Mouse (Mus musculus) thymus, postnatal 4 days (tissue): ENCODE measurements around the gene Col5a2.
A peak's percentile ranks its signal among the peaks of the same experiment; 100 is the strongest.
"Not testable (repeated sequence)": the region's sequence is repeated elsewhere in the genome, so short reads cannot be mapped to it uniquely, and the experiment has no call there.

Experiments used
- DNase-seq: peaks from one replicate; pipeline ENCODE4 v3.0.0; 2021

The Col5a2 gene

GRCm38 (mm10) chr1:45502865-45503332, at the start of gene Col5a2:
Col5a2 (minus strand) TSS chr1:45503282.
- no peak for DNase-seq

GRCm38 (mm10) chr1:45550531-45550930, 47.4 kb upstream of the Col5a2 start:
- no peak for DNase-seq

DNA sequence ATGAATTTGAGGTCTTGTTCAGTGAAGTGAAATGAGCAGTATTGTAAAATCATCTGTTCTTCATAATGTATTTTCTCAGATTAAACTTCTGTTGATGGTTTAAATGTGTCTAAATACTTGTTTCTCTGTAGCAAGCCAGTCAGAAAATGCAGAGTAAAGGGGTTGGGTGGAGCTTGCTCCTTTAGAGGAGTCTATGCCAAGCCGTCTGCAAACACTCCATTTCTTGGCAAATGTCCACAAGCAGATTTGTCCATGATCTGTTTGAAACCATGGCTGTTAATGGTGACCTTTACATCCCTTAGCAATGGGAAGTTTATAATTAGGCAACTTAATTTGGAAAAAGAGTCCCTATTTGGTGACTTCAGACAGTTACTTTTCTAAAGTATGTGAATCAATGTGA, 38.8 kb upstream of the Col5a2 start:
- DNase-seq = no peak

DNA sequence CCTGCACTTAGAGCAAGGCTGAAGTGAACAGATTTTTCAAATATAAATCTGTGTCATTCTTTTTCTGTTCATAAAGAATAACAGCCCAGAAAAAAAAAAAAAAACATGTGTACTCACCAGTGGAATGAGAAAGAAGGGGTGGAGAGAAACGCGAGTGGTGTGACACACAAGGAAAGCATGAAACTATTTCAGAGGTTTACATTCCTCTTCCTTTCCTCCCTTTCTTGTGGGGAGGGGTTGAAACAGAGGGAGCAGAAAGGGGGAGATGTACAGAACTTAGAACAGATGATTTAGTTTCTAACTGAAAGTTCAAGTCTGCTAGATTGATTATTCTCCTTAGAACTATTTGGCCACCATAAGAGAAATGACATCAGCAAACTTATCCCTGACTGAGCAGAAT, 38.1 kb upstream of the Col5a2 start:
- no peak for DNase-seq

GRCm38 (mm10) chr1:45531486-45531885, 28.4 kb upstream of the Col5a2 start:
- DNase-seq = no peak

GRCm38 (mm10) chr1:45527476-45527875, 24.4 kb upstream of the Col5a2 start:
- DNase-seq = not testable (repeated sequence)

- DNase-seq = no peak
Observed at GRCm38 (mm10) chr1:45523601-45524000, 20.5 kb upstream of the Col5a2 start.

GRCm38 (mm10) chr1:45521486-45521885, 18.4 kb upstream of the Col5a2 start:
- DNase-seq = no peak

DNA sequence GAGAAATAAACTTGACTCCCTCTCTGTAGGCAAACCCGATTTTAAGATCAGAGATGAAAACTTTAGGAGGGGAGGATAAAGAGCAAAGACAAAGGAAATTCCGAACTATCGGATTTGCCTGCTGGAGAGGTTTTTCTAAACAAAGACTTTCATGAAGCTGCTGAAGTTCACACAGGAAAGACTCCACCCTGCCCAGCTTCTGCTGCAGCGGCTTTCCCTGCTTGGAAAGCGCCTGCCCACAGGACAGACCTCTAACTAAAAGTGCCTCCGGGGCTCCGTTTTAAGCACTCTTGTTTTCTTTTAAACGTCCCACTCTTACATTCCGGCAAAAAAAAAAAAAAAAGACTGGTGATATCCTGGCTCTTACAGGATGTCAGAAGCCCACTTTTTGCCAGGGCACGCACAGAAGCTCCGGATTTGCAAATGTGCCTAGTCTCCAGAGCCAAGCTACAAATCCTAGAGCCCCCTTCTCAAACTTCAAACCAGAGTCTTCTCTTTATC, 791 bp downstream of the Col5a2 start:
- no peak for DNase-seq

DNA sequence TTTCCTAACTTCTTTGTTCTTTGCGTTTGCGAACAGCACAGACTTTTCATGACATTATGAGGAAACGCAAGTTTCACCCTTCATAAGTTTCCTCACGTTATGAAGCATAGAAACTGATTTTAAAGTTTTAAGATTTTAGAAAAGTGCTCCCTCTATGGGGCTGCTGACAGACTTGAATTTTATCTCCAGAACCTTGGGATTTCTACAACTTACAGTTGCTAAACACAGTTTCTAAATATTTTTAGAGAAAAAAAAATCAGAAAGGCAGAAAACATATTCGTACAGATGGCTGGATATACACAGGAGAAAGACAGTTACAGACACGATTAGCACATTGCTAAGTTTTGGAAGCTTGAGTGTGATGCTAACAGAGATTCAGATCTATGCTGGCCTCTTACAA, 1.6 kb downstream of the Col5a2 start:
- no peak for DNase-seq

GRCm38 (mm10) chr1:45500456-45500855, 2.6 kb downstream of the Col5a2 start:
- DNase-seq = no peak

GRCm38 (mm10) chr1:45495025-45495424, 8.1 kb downstream of the Col5a2 start:
- DNase-seq = no peak

DNA sequence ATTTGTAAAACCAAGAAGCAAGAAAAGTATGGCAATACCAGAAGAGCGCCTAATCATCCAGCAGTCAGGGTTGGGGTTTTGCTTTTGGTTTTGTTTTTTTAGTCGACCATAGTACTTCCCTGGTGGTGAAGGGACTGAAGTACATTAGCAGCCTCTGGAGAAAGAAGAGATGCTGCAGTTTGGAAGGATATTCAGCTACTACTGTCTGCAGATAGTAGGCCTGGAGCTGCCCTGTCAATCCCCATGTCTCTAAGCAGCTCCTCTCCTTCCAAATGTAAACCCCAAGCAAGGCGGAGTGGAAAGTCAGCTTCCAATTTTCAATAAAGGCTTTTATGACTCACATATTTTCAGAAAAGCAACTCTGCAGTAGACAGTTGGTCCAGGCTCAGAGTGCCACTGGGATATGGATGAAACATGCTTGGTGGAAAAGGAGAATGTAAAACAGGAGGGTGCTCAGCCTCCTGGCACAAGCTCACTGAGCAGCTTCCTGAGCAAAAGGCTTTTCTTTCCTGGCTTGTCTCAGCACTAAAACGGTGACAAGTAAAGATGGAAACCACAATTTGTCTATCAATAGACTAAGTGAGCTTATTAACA, 10.9 kb downstream of the Col5a2 start:
- no peak for DNase-seq

DNA sequence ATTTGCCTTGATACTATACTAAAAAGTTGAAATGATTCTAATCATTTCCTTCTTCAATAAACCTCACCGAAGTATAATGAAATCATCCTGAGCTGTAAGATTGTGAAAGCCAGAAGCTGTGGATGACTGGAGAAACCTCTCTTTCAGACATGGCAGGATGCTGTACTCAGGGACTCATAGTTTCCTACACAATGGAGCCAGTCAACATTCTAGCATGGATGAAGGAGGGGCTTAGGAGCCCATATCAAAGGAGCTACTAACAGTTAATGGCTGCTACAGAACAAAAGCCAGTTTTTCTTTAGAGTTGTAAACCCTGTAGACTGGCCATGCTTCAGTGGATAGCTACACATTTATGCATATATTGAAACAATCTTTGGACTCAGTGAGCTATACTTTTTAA, 12.6 kb downstream of the Col5a2 start:
- DNase-seq = no peak

DNA sequence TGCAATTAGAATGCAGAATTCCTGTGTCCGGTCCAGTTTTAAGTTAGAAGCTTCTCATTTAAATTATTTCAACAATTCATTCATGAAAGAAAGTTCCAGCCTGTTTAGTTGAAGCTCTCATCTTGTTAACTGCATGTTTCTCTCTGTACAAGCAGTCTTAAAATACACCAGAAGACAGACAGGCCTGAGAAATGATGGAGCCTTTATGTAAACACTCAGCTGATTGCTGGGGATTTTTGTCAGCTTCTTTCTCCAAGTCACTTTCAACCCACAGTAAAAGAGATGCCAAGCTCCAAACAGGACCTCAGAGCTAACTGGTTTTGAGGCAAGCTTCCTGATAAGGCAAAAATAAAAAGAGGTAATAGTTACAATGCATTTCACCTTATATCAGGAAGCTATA, 14.8 kb downstream of the Col5a2 start:
- no peak for DNase-seq

DNA sequence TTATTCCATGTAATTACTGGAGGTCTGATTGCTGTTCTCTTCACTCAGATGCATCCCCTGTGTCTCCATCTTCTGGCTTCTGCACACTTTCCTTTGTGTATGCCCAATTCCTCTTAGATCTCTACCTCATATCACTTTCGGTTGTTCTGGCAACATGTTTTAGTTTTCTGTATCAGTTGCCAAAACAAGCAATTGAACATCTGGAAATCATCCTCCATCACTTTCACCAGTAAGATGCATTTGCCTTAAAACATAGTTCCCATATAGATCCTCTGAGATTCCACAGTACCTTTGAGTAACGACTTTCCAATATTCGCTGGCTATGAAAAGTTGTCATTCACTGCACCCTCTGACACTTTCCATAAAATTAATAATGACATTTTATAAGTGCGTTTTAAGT, 20.1 kb downstream of the Col5a2 start:
- DNase-seq = no peak

DNA sequence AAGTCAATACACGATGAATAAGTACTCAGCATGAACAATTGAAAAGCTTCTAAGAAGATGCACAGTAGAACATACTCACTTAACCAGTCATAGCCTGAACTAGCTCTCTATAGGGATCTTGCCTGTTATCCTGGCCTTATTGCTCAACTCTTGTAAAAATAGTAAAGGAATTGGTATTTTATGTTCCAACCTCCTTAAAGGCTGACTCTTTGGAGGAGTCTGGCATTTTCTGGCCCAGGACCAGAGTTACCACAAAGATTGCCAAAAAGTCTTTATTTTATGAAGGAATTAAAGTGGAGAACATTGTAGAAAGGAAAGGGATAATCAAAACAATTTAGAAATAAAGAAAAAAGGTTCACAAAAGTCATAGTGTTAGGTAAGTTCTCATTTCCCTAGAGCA, 21.2 kb downstream of the Col5a2 start:
- no peak for DNase-seq

GRCm38 (mm10) chr1:45479087-45479486, 24.0 kb downstream of the Col5a2 start:
- DNase-seq = no peak

DNA sequence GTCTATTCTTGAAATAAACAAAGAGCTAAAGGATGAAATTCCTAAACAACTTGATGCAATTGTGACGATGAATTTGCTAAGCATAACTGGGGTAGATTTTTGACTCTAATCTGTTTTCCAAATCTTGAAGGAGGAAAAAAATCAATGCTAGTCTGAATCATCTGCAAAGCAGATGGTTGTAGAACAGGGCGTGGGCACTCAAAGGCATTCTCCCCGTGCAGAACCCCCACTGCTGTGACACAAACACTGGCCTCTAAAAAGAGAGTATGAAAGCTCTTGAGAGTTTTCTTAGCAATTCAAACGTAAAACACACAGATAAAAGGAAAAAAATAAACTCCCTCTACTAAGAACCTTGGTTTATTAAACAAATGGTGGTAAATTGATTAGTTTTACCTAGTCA, 30.3 kb downstream of the Col5a2 start:
- no peak for DNase-seq

DNA sequence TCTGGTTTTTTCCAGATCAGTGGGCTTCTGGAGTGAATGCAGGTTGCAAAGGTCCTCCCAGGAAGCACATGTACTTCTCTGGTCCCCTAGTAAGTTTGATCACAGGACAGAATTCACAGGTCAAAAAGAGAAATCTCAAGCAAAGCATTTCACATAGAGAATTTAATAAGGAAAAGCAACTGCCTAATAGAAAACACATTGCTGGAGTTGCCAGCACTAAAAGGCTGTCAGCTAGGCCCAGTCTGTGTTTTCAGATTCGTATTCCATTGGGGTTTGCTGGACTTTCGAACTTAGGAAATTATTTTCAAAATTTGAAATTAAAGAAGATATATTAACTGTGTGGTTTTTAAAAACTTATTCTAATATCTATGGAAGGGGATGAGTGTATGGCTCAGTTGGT, 42.3 kb downstream of the Col5a2 start:
- DNase-seq = no peak

- DNase-seq = no peak
Observed at GRCm38 (mm10) chr1:45455763-45456162, 47.3 kb downstream of the Col5a2 start.

- no peak for DNase-seq
Observed at GRCm38 (mm10) chr1:45448856-45449255, 54.2 kb downstream of the Col5a2 start.

DNA sequence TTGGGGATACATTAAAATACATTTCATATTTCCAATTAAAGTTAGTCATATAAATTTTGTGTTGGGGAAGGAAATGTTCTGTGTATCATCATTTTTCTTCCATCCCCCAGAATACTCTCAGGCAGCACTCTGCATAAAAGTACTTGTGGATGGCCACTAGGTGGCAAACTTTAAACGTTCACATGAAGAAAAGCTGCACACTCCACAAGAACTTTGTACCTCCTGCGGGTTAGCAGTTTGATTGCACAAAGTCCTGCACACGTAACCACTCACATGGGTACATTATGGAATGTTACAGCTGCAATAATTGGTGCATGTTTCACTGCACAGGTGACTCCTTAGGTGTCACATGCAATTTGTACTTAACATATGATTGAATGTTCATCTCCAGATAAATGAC, 71.2 kb downstream of the Col5a2 start:
- DNase-seq = peak; percentile 4

GRCm38 (mm10) chr1:45430520-45430919, 72.6 kb downstream of the Col5a2 start:
- DNase-seq = no peak

DNA sequence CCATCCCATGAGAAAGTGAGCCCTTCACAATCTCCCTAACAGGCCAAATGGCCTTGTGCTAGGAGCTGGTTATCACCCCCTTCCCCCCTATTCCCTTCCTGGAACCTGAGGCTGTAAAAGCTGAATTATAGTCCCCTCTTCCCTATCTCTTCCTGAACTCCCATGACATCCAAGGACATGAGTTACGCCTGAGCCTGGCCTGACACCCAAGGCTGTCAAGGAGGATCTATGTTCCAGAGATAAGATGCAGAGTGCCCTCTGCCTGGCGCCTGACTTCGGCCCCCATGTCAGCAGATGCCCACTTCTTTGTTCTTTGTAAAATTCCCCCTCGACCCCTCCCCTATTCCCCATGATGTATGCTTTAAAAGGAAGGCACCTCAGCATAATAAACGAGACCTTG, 73.9 kb downstream of the Col5a2 start:
- not testable (repeated sequence) for DNase-seq
